Mouse (Mus musculus) erythroblast, adult 5-6 weeks (primary cell): Measurements from ENCODE around the gene Olfr541. TPM values are rescaled to one million over a fixed set of nuclear protein-coding genes. Genes with fewer than 3 reads are reported as not detected.

ENCODE experiments used
- total RNA-seq, 2 experiments: library from RNA; stranded (forward) in 1 of 2; stranded (reverse) in 1 of 2; fragments of 150-400 nt in 1 of 2; fragments of 200-764, 138-1000 nt in 1 of 2; gene quantifications; 2 replicates each; pipeline versions ENCODE4 v1.2.3 to v1.2.4; 2015 to 2017; ENCODE audit warnings: low replicate concordance in 2 of 2

The Olfr541 gene
- total RNA-seq, 2 experiments from 2014 or later = not detected

Other genes starting within 250 kb of the Olfr541 start
- gene Olfr533, start 233.9 kb upstream of the Olfr541 start, total RNA-seq (2015; ENCODE audit: low replicate concordance) = not detected in 2 replicates
- not detected in 2 replicates for gene Olfr533, start 233.9 kb upstream of the Olfr541 start, total RNA-seq (2017; ENCODE audit: low replicate concordance)
- not detected in 2 replicates for gene Olfr535, start 213.1 kb upstream of the Olfr541 start, total RNA-seq (2015; ENCODE audit: low replicate concordance)
- not detected in 2 replicates for gene Olfr535, start 213.1 kb upstream of the Olfr541 start, total RNA-seq (2017; ENCODE audit: low replicate concordance)
- not detected in 2 replicates for gene Olfr536, start 189.9 kb upstream of the Olfr541 start, total RNA-seq (2015; ENCODE audit: low replicate concordance)
- not detected in 2 replicates for gene Olfr536, start 189.9 kb upstream of the Olfr541 start, total RNA-seq (2017; ENCODE audit: low replicate concordance)
- gene Olfr538, start 129.4 kb upstream of the Olfr541 start, total RNA-seq (2015; ENCODE audit: low replicate concordance) = not detected in 2 replicates
- 2.0 TPM in 1 of 2 replicates, not detected in the other for gene Olfr538, start 129.4 kb upstream of the Olfr541 start, total RNA-seq (2017; ENCODE audit: low replicate concordance)
- gene Olfr46, start 96.0 kb upstream of the Olfr541 start, total RNA-seq (2015; ENCODE audit: low replicate concordance) = 0.19 and 0.21 TPM in 2 replicates
- 0.09 and 0.28 TPM in 2 replicates for gene Olfr46, start 96.0 kb upstream of the Olfr541 start, total RNA-seq (2017; ENCODE audit: low replicate concordance)
- gene Olfr61, start 68.3 kb upstream of the Olfr541 start, total RNA-seq (2015; ENCODE audit: low replicate concordance) = not detected in 2 replicates
- gene Olfr61, start 68.3 kb upstream of the Olfr541 start, total RNA-seq (2017; ENCODE audit: low replicate concordance) = not detected in 2 replicates
- not detected in 2 replicates for gene Olfr53, start 50.8 kb upstream of the Olfr541 start, total RNA-seq (2015; ENCODE audit: low replicate concordance)
- not detected in 2 replicates for gene Olfr53, start 50.8 kb upstream of the Olfr541 start, total RNA-seq (2017; ENCODE audit: low replicate concordance)
- not detected in 2 replicates for gene Olfr539, start 37.3 kb upstream of the Olfr541 start, total RNA-seq (2015; ENCODE audit: low replicate concordance)
- gene Olfr539, start 37.3 kb upstream of the Olfr541 start, total RNA-seq (2017; ENCODE audit: low replicate concordance) = 0.14 TPM in 1 of 2 replicates, not detected in the other
- not detected in 2 replicates for gene Olfr45, start 15.3 kb upstream of the Olfr541 start, total RNA-seq (2015; ENCODE audit: low replicate concordance)
- gene Olfr45, start 15.3 kb upstream of the Olfr541 start, total RNA-seq (2017; ENCODE audit: low replicate concordance) = not detected in 2 replicates
- gene Cyp2e1, start 66.5 kb downstream of the Olfr541 start, total RNA-seq (2015; ENCODE audit: low replicate concordance) = not detected in 2 replicates
- gene Cyp2e1, start 66.5 kb downstream of the Olfr541 start, total RNA-seq (2017; ENCODE audit: low replicate concordance) = not detected in 2 replicates
- not detected in 2 replicates for gene Syce1, start 90.6 kb downstream of the Olfr541 start, total RNA-seq (2015; ENCODE audit: low replicate concordance)
- gene Syce1, start 90.6 kb downstream of the Olfr541 start, total RNA-seq (2017; ENCODE audit: low replicate concordance) = 0.60 TPM in 1 of 2 replicates, not detected in the other
- not detected in 2 replicates for gene Zfp941, start 124.9 kb downstream of the Olfr541 start, total RNA-seq (2015; ENCODE audit: low replicate concordance)
- gene Zfp941, start 124.9 kb downstream of the Olfr541 start, total RNA-seq (2017; ENCODE audit: low replicate concordance) = 0.28 and 0.51 TPM in 2 replicates
- gene Urah, start 137.8 kb downstream of the Olfr541 start, total RNA-seq (2015; ENCODE audit: low replicate concordance) = not detected in 2 replicates
- not detected in 2 replicates for gene Urah, start 137.8 kb downstream of the Olfr541 start, total RNA-seq (2017; ENCODE audit: low replicate concordance)
- not detected in 2 replicates for gene Scgb1c1, start 148.3 kb downstream of the Olfr541 start, total RNA-seq (2015; ENCODE audit: low replicate concordance)
- gene Scgb1c1, start 148.3 kb downstream of the Olfr541 start, total RNA-seq (2017; ENCODE audit: low replicate concordance) = not detected in 2 replicates
- gene Odf3, start 150.5 kb downstream of the Olfr541 start, total RNA-seq (2015; ENCODE audit: low replicate concordance) = not detected in 2 replicates
- gene Odf3, start 150.5 kb downstream of the Olfr541 start, total RNA-seq (2017; ENCODE audit: low replicate concordance) = not detected in 2 replicates
- not detected in 2 replicates for gene Gm45785, start 159.1 kb downstream of the Olfr541 start, total RNA-seq (2015; ENCODE audit: low replicate concordance)
- gene Gm45785, start 159.1 kb downstream of the Olfr541 start, total RNA-seq (2017; ENCODE audit: low replicate concordance) = not detected in 2 replicates
- 9.2 and 16.3 TPM in 2 replicates for gene Ric8a, start 159.7 kb downstream of the Olfr541 start, total RNA-seq (2015; ENCODE audit: low replicate concordance)
- 9.2 and 9.8 TPM in 2 replicates for gene Ric8a, start 159.7 kb downstream of the Olfr541 start, total RNA-seq (2017; ENCODE audit: low replicate concordance)
- 10.4 and 14.8 TPM in 2 replicates for gene Bet1l, start 160.3 kb downstream of the Olfr541 start, total RNA-seq (2015; ENCODE audit: low replicate concordance)
- gene Bet1l, start 160.3 kb downstream of the Olfr541 start, total RNA-seq (2017; ENCODE audit: low replicate concordance) = 17.3 and 19.5 TPM in 2 replicates
- gene Psmd13, start 184.7 kb downstream of the Olfr541 start, total RNA-seq (2015; ENCODE audit: low replicate concordance) = 13.1 and 37.0 TPM in 2 replicates
- 56.0 and 77.4 TPM in 2 replicates for gene Psmd13, start 184.7 kb downstream of the Olfr541 start, total RNA-seq (2017; ENCODE audit: low replicate concordance)
- gene Sirt3, start 185.0 kb downstream of the Olfr541 start, total RNA-seq (2015; ENCODE audit: low replicate concordance) = 1.9 and 12.1 TPM in 2 replicates
- gene Sirt3, start 185.0 kb downstream of the Olfr541 start, total RNA-seq (2017; ENCODE audit: low replicate concordance) = 1.4 and 2.1 TPM in 2 replicates
- gene Cox8b, start 203.2 kb downstream of the Olfr541 start, total RNA-seq (2015; ENCODE audit: low replicate concordance) = not detected in 2 replicates
- gene Cox8b, start 203.2 kb downstream of the Olfr541 start, total RNA-seq (2017; ENCODE audit: low replicate concordance) = not detected in 2 replicates
- gene Nlrp6, start 223.6 kb downstream of the Olfr541 start, total RNA-seq (2015; ENCODE audit: low replicate concordance) = not detected in 2 replicates
- not detected in 2 replicates for gene Nlrp6, start 223.6 kb downstream of the Olfr541 start, total RNA-seq (2017; ENCODE audit: low replicate concordance)
- 0.38 and 3.8 TPM in 2 replicates for gene Pgghg, start 244.1 kb downstream of the Olfr541 start, total RNA-seq (2015; ENCODE audit: low replicate concordance)
- gene Pgghg, start 244.1 kb downstream of the Olfr541 start, total RNA-seq (2017; ENCODE audit: low replicate concordance) = 1.5 and 3.3 TPM in 2 replicates